Mouse (Mus musculus) hindbrain, embryonic 13.5 days (tissue): ENCODE measurements at regions not wholly inside any gene's neighbourhood (a gene's known extent, or its start where the extent isn't known, plus 50 kb on each side); places are given as distances from the start of the nearest gene placed in this dataset.

Source experiments
- ATAC-seq: fragments of 200-750 bp; cut with Nextera tagmentation; 2 replicates; pipeline ENCODE4 v1.8.0; 2017; ENCODE audit warnings: moderate TSS enrichment; ENCODE audit not compliant: low FRiP score
- H3K27ac ChIP-seq: fragments of 300-500 bp; sonication (generic); 2 replicates; pipeline ENCODE4 v1.5.1; 2015; ENCODE audit warnings: inconsistent platforms, mild to moderate bottlenecking, moderate library complexity
- H3K27me3 ChIP-seq: fragments of 300-500 bp; sonication (generic); 2 replicates; pipeline ENCODE4 v1.6.1; 2015; ENCODE audit warnings: mild to moderate bottlenecking, inconsistent platforms
- H3K36me3 ChIP-seq: fragments of 300-500 bp; sonication (generic); 2 replicates; pipeline ENCODE4 v1.6.1; 2015; ENCODE audit warnings: mild to moderate bottlenecking, inconsistent platforms
- H3K4me1 ChIP-seq: fragments of 300-500 bp; sonication (generic); replicated peaks from 2 replicates; pipeline ENCODE4 v1.6.1; 2015; ENCODE audit warnings: inconsistent platforms
- H3K4me2 ChIP-seq: fragments of 300-500 bp; sonication (generic); 2 replicates; pipeline ENCODE4 v1.6.1; 2015; ENCODE audit warnings: inconsistent platforms, mild to moderate bottlenecking, moderate library complexity
- H3K4me3 ChIP-seq: fragments of 300-500 bp; sonication (generic); 2 replicates; pipeline ENCODE4 v1.5.1; 2015; ENCODE audit warnings: mild to moderate bottlenecking, inconsistent platforms
- H3K9ac ChIP-seq: fragments of 300-500 bp; sonication (generic); 2 replicates; pipeline ENCODE4 v1.6.1; 2015; ENCODE audit warnings: mild to moderate bottlenecking, inconsistent platforms
- H3K9me3 ChIP-seq: fragments of 300-500 bp; sonication (generic); 2 replicates; pipeline ENCODE4 v1.6.1; 2016; ENCODE audit warnings: inconsistent platforms
- WGBS: fragments of 180-500 bp; shearing (Covaris S2); methylation state at CpG from one replicate; pipeline ENCODE4 v1.1.7; 2015; 5-methylcytosine and 5-hydroxymethylcytosine counted together

GRCm38 (mm10) chr7:145135971-145136370 lies 71.9 kb downstream of the 1810010D01Rik start:
- peaks cover 14% of the 10 kb centered on the region; the same call in 1 of the 2 replicates for H3K9me3 ChIP-seq
- no peak overlapping the region for H3K27ac ChIP-seq
- no peak for ATAC-seq
- 20% methylated on average over 5 of the region's 5 CpGs for WGBS
- H3K4me2 ChIP-seq = no peak overlapping the region
- H3K9ac ChIP-seq = no peak overlapping the region
- no peak overlapping the region for H3K4me3 ChIP-seq
- H3K27me3 ChIP-seq = no peaks in the 10 kb centered on the region
- H3K36me3 ChIP-seq = no peaks in the 10 kb centered on the region
- H3K4me1 ChIP-seq = no peaks in the 10 kb centered on the region

- no peak for ATAC-seq
- H3K9ac ChIP-seq = no peak overlapping the region
- 87% methylated on average over 5 of the region's 5 CpGs for WGBS
- H3K4me3 ChIP-seq = no peak overlapping the region
- no peak overlapping the region for H3K4me2 ChIP-seq
- no peak overlapping the region for H3K27ac ChIP-seq
- H3K27me3 ChIP-seq = no peaks in the 10 kb centered on the region
- H3K36me3 ChIP-seq = no peaks in the 10 kb centered on the region
- H3K9me3 ChIP-seq = no peaks in the 10 kb centered on the region
- peaks cover 9% of the 10 kb centered on the region for H3K4me1 ChIP-seq
Measured at GRCm38 (mm10) chr7:145132506-145132905, 75.4 kb downstream of the 1810010D01Rik start.

- no peaks in the 10 kb centered on the region for H3K9me3 ChIP-seq
- H3K4me1 ChIP-seq = peaks cover 14% of the 10 kb centered on the region
- ATAC-seq = no peak
- H3K27ac ChIP-seq = no peak overlapping the region
- WGBS = 85% methylated on average over 8 of the region's 8 CpGs
- H3K36me3 ChIP-seq = no peaks in the 10 kb centered on the region
- H3K9ac ChIP-seq = no peak overlapping the region
- H3K4me2 ChIP-seq = no peak overlapping the region
- H3K4me3 ChIP-seq = no peak overlapping the region
- no peaks in the 10 kb centered on the region for H3K27me3 ChIP-seq
Measured at GRCm38 (mm10) chr7:145131438-145132159, 76.3 kb downstream of the 1810010D01Rik start.

GRCm38 (mm10) chr7:145129971-145130370 lies 77.9 kb downstream of the 1810010D01Rik start:
- Histone ChIP-seq H3K9me3 (no peaks in the 10 kb centered on the region), H3K9ac (no peak overlapping the region), H3K27ac (no peak overlapping the region), H3K36me3 (no peaks in the 10 kb centered on the region), H3K4me3 (no peak overlapping the region), H3K27me3 (no peaks in the 10 kb centered on the region), H3K4me2 (no peak overlapping the region), H3K4me1 (peaks cover 14% of the 10 kb centered on the region)
- ATAC-seq = no peak
- 20% methylated on average over 4 of the region's 4 CpGs for WGBS

- H3K27me3 ChIP-seq = no peaks in the 10 kb centered on the region
- 24% methylated on average over 8 of the region's 8 CpGs for WGBS
Measured at GRCm38 (mm10) chr7:145127661-145128060, 80.3 kb downstream of the 1810010D01Rik start.

GRCm38 (mm10) chr7:145127180-145127579 lies 80.7 kb downstream of the 1810010D01Rik start:
- Histone ChIP-seq H3K9me3 (no peaks in the 10 kb centered on the region), H3K4me3 (no peak overlapping the region), H3K9ac (no peak overlapping the region), H3K4me1 (peaks cover 18% of the 10 kb centered on the region), H3K36me3 (no peaks in the 10 kb centered on the region), H3K4me2 (no peak overlapping the region), H3K27me3 (no peaks in the 10 kb centered on the region), H3K27ac (no peak overlapping the region)
- ATAC-seq = no peak
- 20% methylated on average over 4 of the region's 4 CpGs for WGBS

More at GRCm38 (mm10) chr7:145127661-145128060, 80.3 kb downstream of the 1810010D01Rik start:
- Histone ChIP-seq H3K9ac (no peak overlapping the region), H3K9me3 (no peaks in the 10 kb centered on the region), H3K36me3 (no peaks in the 10 kb centered on the region), H3K27ac (no peak overlapping the region), H3K4me2 (no peak overlapping the region), H3K4me3 (no peak overlapping the region), H3K4me1 (peaks cover 14% of the 10 kb centered on the region)
- no peak for ATAC-seq

- H3K27ac ChIP-seq = no peak overlapping the region
- H3K9me3 ChIP-seq = no peaks in the 10 kb centered on the region
- H3K4me3 ChIP-seq = no peak overlapping the region
- no peak for ATAC-seq
- no peak overlapping the region for H3K4me2 ChIP-seq
- H3K4me1 ChIP-seq = peaks cover 18% of the 10 kb centered on the region; the same call in 1 of the 2 replicates
- H3K9ac ChIP-seq = no peak overlapping the region
- H3K27me3 ChIP-seq = no peaks in the 10 kb centered on the region; the same call in 1 of the 2 replicates
- no peaks in the 10 kb centered on the region for H3K36me3 ChIP-seq
- WGBS = 96% methylated on average over 2 of the region's 2 CpGs
Measured at GRCm38 (mm10) chr7:145123996-145124601, 83.8 kb downstream of the 1810010D01Rik start.

- no peak for ATAC-seq
- no peaks in the 10 kb centered on the region for H3K36me3 ChIP-seq
- no peak overlapping the region for H3K4me2 ChIP-seq
- 88% methylated on average over 2 of the region's 2 CpGs for WGBS
- peaks cover 18% of the 10 kb centered on the region; the same call in 1 of the 2 replicates for H3K4me1 ChIP-seq
- H3K27ac ChIP-seq = no peak overlapping the region
- no peak overlapping the region for H3K4me3 ChIP-seq
- H3K27me3 ChIP-seq = no peaks in the 10 kb centered on the region; the same call in 1 of the 2 replicates
- H3K9me3 ChIP-seq = no peaks in the 10 kb centered on the region
- no peak overlapping the region for H3K9ac ChIP-seq
Measured at GRCm38 (mm10) chr7:145122471-145122870, 85.4 kb downstream of the 1810010D01Rik start.

- no peak overlapping the region for H3K9ac ChIP-seq
- H3K4me1 ChIP-seq = 0 out of 2 replicates have a peak, but pooled peaks cover 13% of the 10 kb centered on the region
- H3K4me2 ChIP-seq = no peak overlapping the region
- ATAC-seq = no peak
- WGBS = 80% methylated on average over 4 of the region's 4 CpGs
- no peaks in the 10 kb centered on the region for H3K9me3 ChIP-seq
- no peaks in the 10 kb centered on the region; the same call in 1 of the 2 replicates for H3K27me3 ChIP-seq
- H3K36me3 ChIP-seq = no peaks in the 10 kb centered on the region
- no peak overlapping the region for H3K4me3 ChIP-seq
- no peak overlapping the region for H3K27ac ChIP-seq
Measured at GRCm38 (mm10) chr7:145118406-145118805, 89.5 kb downstream of the 1810010D01Rik start.

GRCm38 (mm10) chr7:145114660-145115059 lies 93.3 kb downstream of the 1810010D01Rik start:
- ATAC-seq = no peak
- H3K27ac ChIP-seq = no peak overlapping the region
- no peak overlapping the region for H3K4me2 ChIP-seq
- WGBS = 81% methylated on average over 2 of the region's 2 CpGs
- H3K27me3 ChIP-seq = peaks cover 6% of the 10 kb centered on the region; the same call in 1 of the 2 replicates
- H3K9me3 ChIP-seq = no peaks in the 10 kb centered on the region
- no peak overlapping the region for H3K4me3 ChIP-seq
- H3K4me1 ChIP-seq = peaks cover 11% of the 10 kb centered on the region; the same call in 1 of the 2 replicates
- no peaks in the 10 kb centered on the region for H3K36me3 ChIP-seq
- no peak overlapping the region for H3K9ac ChIP-seq

- WGBS = 68% methylated on average over 2 of the region's 2 CpGs
- peaks cover 11% of the 10 kb centered on the region; the same call in 1 of the 2 replicates for H3K4me1 ChIP-seq
- H3K27me3 ChIP-seq = peaks cover 7% of the 10 kb centered on the region; the same call in 1 of the 2 replicates
- H3K9ac ChIP-seq = no peak overlapping the region
- no peaks in the 10 kb centered on the region for H3K36me3 ChIP-seq
- ATAC-seq = no peak
- no peak overlapping the region for H3K4me3 ChIP-seq
- no peaks in the 10 kb centered on the region for H3K9me3 ChIP-seq
- no peak overlapping the region for H3K4me2 ChIP-seq
- H3K27ac ChIP-seq = no peak overlapping the region
Measured at GRCm38 (mm10) chr7:145114145-145114544, 93.8 kb downstream of the 1810010D01Rik start.

GRCm38 (mm10) chr7:145112887-145113531 lies 94.9 kb downstream of the 1810010D01Rik start:
- H3K9me3 ChIP-seq = no peaks in the 10 kb centered on the region
- H3K27me3 ChIP-seq = peaks cover 7% of the 10 kb centered on the region; the same call in 1 of the 2 replicates
- H3K4me3 ChIP-seq = no peak overlapping the region
- H3K9ac ChIP-seq = no peak overlapping the region
- no peak for ATAC-seq
- no peaks in the 10 kb centered on the region for H3K36me3 ChIP-seq
- no peak overlapping the region for H3K4me2 ChIP-seq
- peaks cover 11% of the 10 kb centered on the region; the same call in 1 of the 2 replicates for H3K4me1 ChIP-seq
- WGBS = 85% methylated on average over 7 of the region's 7 CpGs
- no peak overlapping the region for H3K27ac ChIP-seq
